Mouse (Mus musculus) spleen, adult 2 months (tissue): Measurements from ENCODE around the gene Ccdc146. TPM values are rescaled to one million over a fixed set of nuclear protein-coding genes. Genes with fewer than 3 reads are reported as not detected.

Experiments
- DNase-seq, 2 experiments: peaks; one replicate each; pipeline versions ENCODE4 v3.0.0 to v3.0.0-alpha.2; 2012 to 2021; ENCODE audit warnings: low spot score in 2 of 2, low read depth in 1 of 2
- H3K27ac ChIP-seq: fragments of 200-500 bp; 2 replicates; pipeline ENCODE4 v1.5.1; 2012; ENCODE audit warnings: low read length, inconsistent platforms; ENCODE audit not compliant: insufficient read depth
- H3K27me3 ChIP-seq: fragments of 200-500 bp; 2 replicates; pipeline ENCODE4 v1.6.1; 2012; ENCODE audit warnings: mild to moderate bottlenecking, moderate library complexity, low read length, inconsistent platforms; ENCODE audit not compliant: control insufficient read depth, insufficient read depth
- H3K36me3 ChIP-seq: fragments of 200-500 bp; 2 replicates; pipeline ENCODE4 v1.6.1; 2012; ENCODE audit warnings: mild to moderate bottlenecking, low read length, inconsistent platforms; ENCODE audit not compliant: control insufficient read depth, insufficient read depth
- H3K4me1 ChIP-seq: fragments of 200-500 bp; 2 replicates; pipeline ENCODE4 v1.6.1; 2011; ENCODE audit warnings: inconsistent platforms; ENCODE audit not compliant: control insufficient read depth, insufficient read depth, insufficient read length
- H3K4me3 ChIP-seq: fragments of 200-500 bp; 2 replicates; pipeline ENCODE4 v1.5.1; 2011; ENCODE audit warnings: mild to moderate bottlenecking, inconsistent platforms; ENCODE audit not compliant: insufficient read depth, insufficient read length; ENCODE audit errors: extremely low read depth
- CTCF ChIP-seq: fragments of 200-500 bp; IDR thresholded peaks from 2 replicates; pipeline ENCODE4 v1.5.1; 2011; ENCODE audit warnings: mild to moderate bottlenecking, inconsistent platforms; ENCODE audit not compliant: insufficient read depth, insufficient read length, insufficient replicate concordance; ENCODE audit errors: extremely low read depth
- POLR2A ChIP-seq: fragments of 200-500 bp; IDR thresholded peaks from 2 replicates; pipeline ENCODE4 v1.6.1; 2011; ENCODE audit warnings: low read depth, low read length, inconsistent platforms
- WGBS: fragments of 180-500 bp; shearing (Covaris S2); methylation state at CpG from one replicate; pipeline ENCODE4 v1.1.7; 2018; 5-methylcytosine and 5-hydroxymethylcytosine counted together
- polyA plus RNA-seq: library from polyadenylated mRNA; depleted of rRNA; stranded (reverse); fragments of >200 nt; gene quantifications from 2 replicates; pipeline ENCODE4 v1.2.3, GENCODE M21; 2012

Gene Ccdc146
- polyA plus RNA-seq, 1 experiment = not detected

- TF ChIP-seq CTCF (no peak), POLR2A (no peak)
- Histone ChIP-seq H3K27me3 (no peaks in the 10 kb centered on the region), H3K27ac (peak overlapping the region; percentile 89), H3K4me1 (peaks cover 22% of the 10 kb centered on the region), H3K4me3 (no peak overlapping the region), H3K36me3 (no peaks in the 10 kb centered on the region)
- DNase-seq = peak in 1 of 2 experiments; percentile 77
- WGBS = 20% methylated on average over 5 of the region's 5 CpGs
These were observed 12.4 kb downstream of the Ccdc146 start for GRCm38 (mm10) chr5:21412056-21412455.

DNA sequence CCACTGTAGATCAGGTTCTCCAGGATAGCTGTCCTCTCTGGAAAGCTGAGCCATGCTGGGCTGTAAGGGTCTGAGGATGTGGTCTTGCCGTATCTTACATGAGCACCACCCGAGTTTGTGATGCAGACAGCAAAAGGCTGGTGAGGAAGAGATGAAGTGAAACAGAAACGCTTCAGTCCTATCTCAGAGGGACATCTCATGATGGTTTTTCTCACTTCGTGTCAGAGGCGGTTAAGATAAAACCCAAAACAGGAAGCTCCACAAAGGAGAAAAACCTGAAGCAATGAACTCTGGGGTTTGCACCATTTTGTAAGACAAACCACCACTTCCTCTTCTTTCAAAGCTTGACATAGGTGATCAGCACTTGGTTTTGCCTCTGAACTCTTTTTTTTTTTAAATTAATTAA lies 13.2 kb downstream of the Ccdc146 start:
- H3K36me3 ChIP-seq = no peaks in the 10 kb centered on the region
- H3K27ac ChIP-seq = peak overlapping the region; percentile 97
- peaks cover 22% of the 10 kb centered on the region for H3K4me1 ChIP-seq
- peak; percentile 59 to 94 for DNase-seq
- WGBS = 10% methylated on average over 5 of the region's 5 CpGs
- peak overlapping the region; percentile 36; the same call in 1 of the 2 replicates for H3K4me3 ChIP-seq
- TF ChIP-seq POLR2A (peak; percentile 33; the same call in 1 of the 2 replicates), CTCF (no peak)
- no peaks in the 10 kb centered on the region for H3K27me3 ChIP-seq

DNA sequence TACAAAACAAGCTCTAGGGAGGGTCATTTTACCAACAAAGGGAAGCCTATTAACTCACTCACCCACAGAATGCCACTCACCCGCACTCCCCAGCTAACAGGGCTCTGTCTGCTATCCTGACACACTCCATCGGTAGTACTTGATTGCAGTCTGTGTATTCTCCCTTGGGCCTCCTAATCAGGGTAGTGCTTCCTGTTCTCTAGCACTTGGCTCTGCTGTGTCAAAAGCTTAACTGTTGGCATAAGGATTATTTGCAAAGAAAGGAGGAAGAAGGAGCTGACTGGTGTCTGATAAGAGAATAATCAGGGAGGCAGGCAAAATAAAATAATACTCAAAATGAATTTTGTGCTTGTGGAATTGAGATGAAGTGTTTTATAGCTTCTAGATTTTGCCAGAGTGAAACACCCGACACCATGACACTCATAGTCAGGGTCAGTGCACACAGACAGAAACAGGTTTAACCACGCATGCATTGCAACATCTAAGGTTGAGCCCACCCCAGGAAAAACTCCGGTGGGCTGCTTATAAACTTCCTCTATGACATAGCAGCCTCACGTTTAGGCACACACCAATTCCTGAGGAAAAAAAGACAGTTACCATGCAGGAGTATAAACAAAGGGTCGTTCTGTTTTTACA lies 29.2 kb downstream of the Ccdc146 start:
- Histone ChIP-seq H3K36me3 (no peaks in the 10 kb centered on the region), H3K4me1 (no peaks in the 10 kb centered on the region; the same call in 1 of the 2 replicates), H3K27ac (no peak overlapping the region), H3K27me3 (no peaks in the 10 kb centered on the region), H3K4me3 (no peak overlapping the region)
- 19% methylated on average over 7 of the region's 7 CpGs for WGBS
- TF ChIP-seq CTCF = no peak
- TF ChIP-seq POLR2A = no peak
- DNase-seq = no peak

DNA sequence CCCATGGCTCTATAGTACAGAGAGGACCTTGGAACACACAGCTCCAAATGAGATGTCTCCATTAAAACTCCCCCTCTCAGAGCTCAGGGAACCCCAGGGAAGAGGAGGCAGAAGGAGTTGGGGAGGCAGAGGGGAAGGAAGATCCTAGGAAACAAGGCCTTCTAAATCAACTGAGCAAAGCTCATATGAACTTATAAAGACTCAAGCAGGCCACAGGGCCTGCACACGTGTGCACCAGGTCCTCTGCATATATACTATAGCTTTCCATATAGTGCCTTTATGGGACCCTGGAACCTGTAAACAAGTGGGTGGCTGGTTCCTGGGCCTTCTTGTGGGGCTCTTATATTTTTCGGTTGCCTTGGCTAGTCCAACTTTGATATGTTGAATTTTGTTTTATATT lies 29.9 kb downstream of the Ccdc146 start:
- Histone ChIP-seq H3K4me3 (no peak overlapping the region), H3K27me3 (no peaks in the 10 kb centered on the region), H3K4me1 (no peaks in the 10 kb centered on the region; the same call in 1 of the 2 replicates), H3K36me3 (no peaks in the 10 kb centered on the region), H3K27ac (no peak overlapping the region)
- WGBS = 78% methylated on average over 2 of the region's 2 CpGs
- DNase-seq = no peak
- no peak for TF ChIP-seq CTCF
- no peak for TF ChIP-seq POLR2A

DNA sequence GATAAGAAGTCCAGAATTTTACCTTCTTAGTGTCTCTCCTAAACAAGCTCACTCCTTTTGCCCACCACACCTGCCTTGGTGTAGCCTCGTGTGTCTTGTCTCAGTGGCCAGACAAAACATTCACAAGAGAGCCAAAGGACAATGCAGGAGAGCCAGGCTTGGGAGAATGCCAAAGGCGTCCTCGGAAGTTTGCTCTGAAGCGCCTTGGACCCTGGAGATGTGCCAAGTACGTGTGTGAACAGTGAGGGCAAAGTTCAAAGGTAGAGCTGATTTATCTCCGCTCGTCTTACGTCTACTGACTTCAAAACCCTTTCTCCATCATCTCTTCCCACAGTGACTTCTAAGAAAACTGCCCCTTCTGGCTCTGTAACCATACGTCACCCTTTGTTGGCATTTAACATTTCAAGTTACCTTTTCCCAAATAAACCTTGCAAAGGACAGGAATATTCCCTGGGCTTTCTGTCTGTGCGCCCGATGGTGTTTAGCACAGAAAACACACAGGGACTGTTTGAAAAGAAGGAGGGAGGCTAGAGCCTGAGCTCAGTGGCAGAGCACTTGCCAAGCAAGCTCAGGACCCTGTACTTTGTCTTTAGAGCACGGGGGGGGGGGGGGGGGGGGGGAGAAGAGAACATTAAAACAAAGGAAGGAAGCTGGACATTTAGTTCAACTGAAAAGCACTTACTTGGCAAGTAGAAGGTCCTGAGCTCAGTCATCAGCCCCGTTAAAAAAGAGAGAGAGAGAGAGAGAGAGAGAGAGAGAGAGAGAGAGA lies 32.7 kb downstream of the Ccdc146 start:
- TF ChIP-seq POLR2A (no peak), CTCF (no peak)
- Histone ChIP-seq H3K27me3 (no peaks in the 10 kb centered on the region), H3K4me1 (peaks cover 2% of the 10 kb centered on the region), H3K36me3 (no peaks in the 10 kb centered on the region), H3K4me3 (no peak overlapping the region), H3K27ac (no peak overlapping the region)
- 79% methylated on average over 12 of the region's 13 CpGs for WGBS
- DNase-seq = no peak

DNA sequence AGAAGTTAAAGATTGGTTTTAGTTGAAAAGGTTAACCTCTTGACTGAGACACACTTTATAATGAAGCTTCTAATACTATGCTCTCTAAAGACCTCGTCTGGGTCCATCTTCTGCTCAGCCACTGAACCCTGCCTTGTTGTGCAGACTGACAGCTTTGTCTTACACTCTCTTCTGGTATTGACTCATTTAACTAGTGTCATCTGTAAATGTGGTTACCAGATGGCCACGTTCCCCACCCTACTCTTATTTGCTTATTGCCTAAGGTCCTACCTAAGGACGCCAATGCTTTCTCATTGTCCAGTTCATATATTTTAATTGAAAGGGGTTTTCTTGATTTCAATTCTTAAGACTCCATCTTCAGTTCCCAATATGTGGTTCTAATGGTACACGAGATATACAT lies 35.6 kb downstream of the Ccdc146 start:
- no peak for TF ChIP-seq CTCF
- TF ChIP-seq POLR2A = no peak
- no peak for DNase-seq
- Histone ChIP-seq H3K36me3 (no peaks in the 10 kb centered on the region), H3K4me1 (peaks cover 8% of the 10 kb centered on the region), H3K27me3 (no peaks in the 10 kb centered on the region), H3K27ac (no peak overlapping the region), H3K4me3 (no peak overlapping the region)
- WGBS = 88% methylated on average over 4 of the region's 4 CpGs

DNA sequence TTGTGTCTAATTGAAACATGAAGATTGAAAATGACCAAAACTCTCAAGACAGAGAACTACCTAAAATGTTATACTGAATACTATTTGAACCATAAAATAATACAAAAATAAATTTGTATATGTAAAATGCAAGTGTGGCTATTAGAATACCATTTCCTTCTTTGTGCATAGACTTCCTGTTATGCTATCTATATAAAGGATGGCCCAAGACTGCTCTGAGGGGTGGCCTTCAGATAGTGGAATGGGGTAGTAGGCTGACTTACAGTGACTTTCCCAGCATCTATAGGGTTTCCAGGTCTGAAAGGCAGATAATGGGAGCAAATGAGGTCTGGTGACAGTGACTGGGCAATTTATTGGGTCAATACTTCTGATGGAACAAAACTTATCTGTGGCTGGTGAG lies 37.1 kb downstream of the Ccdc146 start:
- Histone ChIP-seq H3K4me3 (no peak overlapping the region), H3K27me3 (no peaks in the 10 kb centered on the region), H3K27ac (no peak overlapping the region), H3K36me3 (no peaks in the 10 kb centered on the region), H3K4me1 (peaks cover 8% of the 10 kb centered on the region)
- no peak for DNase-seq
- TF ChIP-seq CTCF (no peak), POLR2A (no peak)
